Mouse (Mus musculus): ENCODE measurements around the gene Pgbd1. TPM values are rescaled to one million over a fixed set of nuclear protein-coding genes. Genes with fewer than 3 reads are reported as not detected.
A peak's percentile ranks its signal among the peaks of the same experiment; 100 is the strongest.

Pgbd1 gene
- polyA plus RNA-seq, 1 experiment from 2014 or later, result 2.8 TPM

GRCm38 (mm10) chr13:21453042-21453441 is 12.2 kb upstream of the Pgbd1 start:
- Histone ChIP-seq H3K27ac (replicated peaks) (peak overlapping the region; percentile 78), H3K9me3 (no peaks in the 10 kb centered on the region), H3K27me3 (no peaks in the 10 kb centered on the region), H3K4me1 (replicated peaks) (peaks cover 16% of the 10 kb centered on the region), H3K4me3 (peak overlapping the region; percentile 72), H3K4me2 (peak overlapping the region; percentile 63), H3K36me3 (peaks cover 6% of the 10 kb centered on the region; the same call in 1 of the 2 replicates), H3K9ac (peak overlapping the region; percentile 71)
- WGBS, result 4% methylated on average over 13 of the region's 13 CpGs
- 0 out of 2 replicates have a peak, but pooled peaks have one; percentile 17 for ATAC-seq (ENCODE audit: low FRiP score, low read depth)

DNA sequence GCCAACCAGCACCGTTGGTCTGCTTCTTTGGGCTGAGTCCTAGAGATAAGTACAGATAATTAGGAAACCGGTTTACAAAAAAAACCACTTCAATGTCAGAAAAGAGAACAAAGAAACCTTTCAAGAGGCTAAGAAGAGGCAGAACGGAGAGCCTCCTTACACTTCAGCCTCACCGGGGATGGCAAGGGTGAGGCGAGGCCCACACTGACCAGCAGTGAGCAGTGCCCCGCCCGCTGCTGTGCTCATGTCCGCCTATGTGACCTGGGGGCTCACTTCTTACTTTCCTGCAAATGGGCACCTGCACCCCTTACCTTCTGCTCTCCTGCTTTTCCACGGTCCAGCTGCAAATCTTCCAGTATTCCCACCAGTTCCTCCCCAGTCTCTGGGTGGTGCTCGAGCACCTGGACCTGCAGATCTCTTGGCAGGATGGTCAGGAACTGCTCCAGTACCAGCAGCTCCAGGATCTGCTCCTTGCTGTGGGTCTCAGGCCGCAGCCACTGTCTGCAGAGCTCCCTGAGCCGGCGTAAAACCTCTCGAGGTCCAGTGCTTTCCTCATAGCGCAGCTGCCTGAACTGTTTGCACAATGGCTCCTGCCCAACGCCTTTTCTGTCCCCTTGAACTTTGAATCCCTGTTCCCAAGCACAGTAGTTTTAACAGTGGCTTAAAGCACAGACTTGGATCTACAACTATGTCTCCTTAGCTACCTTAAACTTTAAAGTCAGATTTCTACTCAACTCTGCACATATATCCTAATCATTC is 7.2 kb upstream of the Pgbd1 start:
- Histone ChIP-seq H3K27me3 (no peaks in the 10 kb centered on the region), H3K9me3 (no peaks in the 10 kb centered on the region), H3K4me1 (replicated peaks) (peaks cover 13% of the 10 kb centered on the region), H3K4me3 (no peak overlapping the region), H3K4me2 (no peak overlapping the region), H3K27ac (replicated peaks) (no peak overlapping the region), H3K9ac (no peak overlapping the region), H3K36me3 (peaks cover 49% of the 10 kb centered on the region)
- no peak for ATAC-seq (ENCODE audit: low FRiP score, low read depth)
- WGBS, result 84% methylated on average over 16 of the region's 16 CpGs

GRCm38 (mm10) chr13:21446796-21447195 is 5.9 kb upstream of the Pgbd1 start:
- Histone ChIP-seq H3K4me3 (no peak overlapping the region), H3K4me1 (replicated peaks) (peaks cover 2% of the 10 kb centered on the region), H3K36me3 (peaks cover 50% of the 10 kb centered on the region), H3K9ac (no peak overlapping the region), H3K4me2 (no peak overlapping the region), H3K9me3 (no peaks in the 10 kb centered on the region), H3K27ac (replicated peaks) (no peak overlapping the region), H3K27me3 (no peaks in the 10 kb centered on the region)
- WGBS, result 91% methylated on average over 9 of the region's 9 CpGs
- ATAC-seq (ENCODE audit: low FRiP score, low read depth), result no peak

DNA sequence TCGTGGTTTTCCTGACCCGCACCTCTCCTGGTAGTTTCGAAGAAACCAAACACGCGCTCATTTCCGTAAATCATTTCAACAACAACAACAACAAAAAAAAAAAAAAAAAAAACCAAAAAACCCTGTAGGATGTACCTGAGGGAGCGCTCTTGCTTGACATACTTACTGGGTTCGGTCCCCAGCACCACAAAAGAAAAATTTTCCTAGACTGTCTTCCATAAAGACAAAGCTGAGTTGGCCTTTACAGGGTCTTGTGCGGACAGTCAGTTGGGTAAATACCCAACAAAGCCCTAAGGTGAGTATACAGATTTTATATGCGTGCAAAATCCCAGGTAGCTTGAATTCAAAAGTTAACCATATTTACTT is 332 bp upstream of the Pgbd1 start:
- ATAC-seq (ENCODE audit: low FRiP score, low read depth), result peak; percentile 27; the same call in 1 of the 2 replicates
- Histone ChIP-seq H3K4me1 (replicated peaks) (peaks cover 16% of the 10 kb centered on the region), H3K27ac (replicated peaks) (peak overlapping the region; percentile 86), H3K36me3 (peaks cover 30% of the 10 kb centered on the region), H3K9ac (peak overlapping the region; percentile 67), H3K9me3 (no peaks in the 10 kb centered on the region), H3K4me2 (peak overlapping the region; percentile 92), H3K27me3 (no peaks in the 10 kb centered on the region), H3K4me3 (peak overlapping the region; percentile 59)
- 18% methylated on average over 10 of the region's 10 CpGs for WGBS

DNA sequence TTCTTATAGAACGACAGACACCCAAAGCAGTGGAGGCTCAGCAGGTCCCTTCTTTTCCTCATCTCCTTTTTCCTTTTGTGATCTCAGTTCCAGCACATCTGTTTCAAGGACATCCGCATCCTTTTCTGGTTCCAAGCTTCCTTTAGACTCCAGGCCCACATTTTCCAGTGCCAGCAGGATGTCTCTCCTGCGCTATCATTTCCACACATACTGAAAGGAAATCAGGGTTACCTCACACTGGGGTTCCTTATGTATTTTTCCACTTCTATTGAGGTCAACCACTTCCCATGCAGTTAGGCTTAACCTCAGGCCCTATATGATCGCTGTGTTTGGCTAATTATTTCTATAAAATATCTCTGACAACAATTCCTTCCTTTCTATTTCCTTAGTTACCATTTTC is 5.4 kb downstream of the Pgbd1 start:
- no peaks in the 10 kb centered on the region for H3K9me3 ChIP-seq
- no peak overlapping the region for H3K27ac ChIP-seq (replicated peaks)
- no peak for ATAC-seq (ENCODE audit: low FRiP score, low read depth)
- no peak overlapping the region for H3K4me3 ChIP-seq
- H3K4me2 ChIP-seq, result no peak overlapping the region
- no peaks in the 10 kb centered on the region for H3K36me3 ChIP-seq
- no peaks in the 10 kb centered on the region for H3K27me3 ChIP-seq
- peaks cover 8% of the 10 kb centered on the region for H3K4me1 ChIP-seq (replicated peaks)
- H3K9ac ChIP-seq, result no peak overlapping the region
- 86% methylated on average over 4 of the region's 4 CpGs for WGBS

DNA sequence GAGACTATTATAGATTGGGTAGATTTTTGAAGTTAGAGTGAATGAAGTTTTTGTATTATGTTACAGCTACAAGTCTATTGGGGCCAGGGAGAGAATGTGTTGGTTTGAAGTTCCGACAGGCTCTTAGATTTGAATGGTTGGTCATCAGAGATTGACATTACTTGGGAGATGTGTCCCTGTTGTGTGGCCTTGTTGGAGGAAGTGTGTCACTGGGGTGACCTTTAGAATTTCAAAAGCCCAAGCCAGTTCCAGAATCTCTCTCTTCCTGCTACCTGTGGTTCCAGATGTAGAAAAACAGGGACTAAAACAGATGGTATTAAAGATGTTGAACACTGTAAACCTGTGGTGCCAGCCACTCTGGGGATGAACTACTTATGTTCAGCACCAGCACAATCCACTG is 13.2 kb downstream of the Pgbd1 start:
- Histone ChIP-seq H3K9ac (no peak overlapping the region), H3K4me1 (replicated peaks) (no peaks in the 10 kb centered on the region), H3K36me3 (no peaks in the 10 kb centered on the region), H3K4me3 (no peak overlapping the region), H3K27ac (replicated peaks) (no peak overlapping the region), H3K9me3 (no peaks in the 10 kb centered on the region), H3K4me2 (no peak overlapping the region), H3K27me3 (no peaks in the 10 kb centered on the region)
- ATAC-seq (ENCODE audit: low FRiP score, low read depth), result no peak
- WGBS, result 100% methylated on average over 1 of the region's 1 CpGs

DNA sequence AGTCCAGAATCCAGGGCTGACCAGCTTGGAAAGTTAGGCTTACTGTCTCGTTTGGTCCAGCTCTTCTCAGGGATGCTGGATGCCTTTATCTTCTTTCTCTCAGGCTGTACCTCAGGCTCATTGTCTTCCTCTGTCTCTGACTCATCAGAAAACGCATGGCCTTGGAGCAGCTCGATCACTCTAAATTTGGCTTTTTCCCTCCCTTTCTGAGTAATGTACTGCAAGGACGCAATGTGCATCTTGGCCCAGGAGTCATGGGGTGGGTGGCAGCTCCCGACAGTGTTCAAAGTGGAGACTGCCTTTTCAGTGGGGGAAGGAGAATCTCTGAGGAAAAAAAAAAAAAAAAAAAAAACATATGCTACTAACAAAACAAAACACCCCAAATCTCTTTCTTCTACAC is 17.6 kb downstream of the Pgbd1 start:
- Histone ChIP-seq H3K9me3 (no peaks in the 10 kb centered on the region), H3K4me2 (no peak overlapping the region), H3K27ac (replicated peaks) (no peak overlapping the region), H3K27me3 (no peaks in the 10 kb centered on the region), H3K4me1 (replicated peaks) (no peaks in the 10 kb centered on the region), H3K4me3 (no peak overlapping the region), H3K9ac (no peak overlapping the region), H3K36me3 (no peaks in the 10 kb centered on the region)
- 69% methylated on average over 5 of the region's 5 CpGs for WGBS
- ATAC-seq (ENCODE audit: low FRiP score, low read depth), result no peak

DNA sequence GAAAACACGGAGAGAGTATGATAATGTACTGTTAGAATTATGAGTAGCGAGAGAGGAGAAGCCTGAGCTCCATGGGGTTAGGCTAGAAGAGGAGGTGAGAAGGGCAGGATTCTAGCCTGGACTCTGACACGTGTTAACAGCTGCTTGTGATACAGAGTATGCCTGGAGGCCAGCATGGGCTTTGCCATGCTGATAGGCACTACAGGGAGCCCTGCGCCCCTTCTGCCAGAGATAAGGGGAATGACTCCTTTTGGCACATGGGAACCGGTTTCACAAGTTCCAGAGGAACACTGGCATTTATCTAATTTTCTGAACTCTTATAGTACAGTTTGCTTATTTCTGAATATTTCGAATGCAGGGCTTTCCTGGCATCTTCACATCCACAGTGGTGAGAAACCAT is 22.0 kb downstream of the Pgbd1 start:
- Histone ChIP-seq H3K9me3 (no peaks in the 10 kb centered on the region), H3K36me3 (no peaks in the 10 kb centered on the region), H3K4me2 (no peak overlapping the region), H3K27ac (replicated peaks) (no peak overlapping the region), H3K27me3 (no peaks in the 10 kb centered on the region), H3K9ac (no peak overlapping the region), H3K4me1 (replicated peaks) (no peaks in the 10 kb centered on the region), H3K4me3 (no peak overlapping the region)
- ATAC-seq (ENCODE audit: low FRiP score, low read depth), result no peak
- WGBS, result 64% methylated on average over 6 of the region's 6 CpGs

GRCm38 (mm10) chr13:21417298-21418010 is 23.4 kb downstream of the Pgbd1 start:
- H3K9me3 ChIP-seq, result no peaks in the 10 kb centered on the region
- no peak overlapping the region for H3K4me2 ChIP-seq
- WGBS, result 83% methylated on average over 6 of the region's 6 CpGs
- H3K4me3 ChIP-seq, result no peak overlapping the region
- no peak overlapping the region for H3K9ac ChIP-seq
- no peaks in the 10 kb centered on the region for H3K27me3 ChIP-seq
- no peak overlapping the region for H3K27ac ChIP-seq (replicated peaks)
- H3K36me3 ChIP-seq, result no peaks in the 10 kb centered on the region
- H3K4me1 ChIP-seq (replicated peaks), result no peaks in the 10 kb centered on the region
- no peak for ATAC-seq (ENCODE audit: low FRiP score, low read depth)

DNA sequence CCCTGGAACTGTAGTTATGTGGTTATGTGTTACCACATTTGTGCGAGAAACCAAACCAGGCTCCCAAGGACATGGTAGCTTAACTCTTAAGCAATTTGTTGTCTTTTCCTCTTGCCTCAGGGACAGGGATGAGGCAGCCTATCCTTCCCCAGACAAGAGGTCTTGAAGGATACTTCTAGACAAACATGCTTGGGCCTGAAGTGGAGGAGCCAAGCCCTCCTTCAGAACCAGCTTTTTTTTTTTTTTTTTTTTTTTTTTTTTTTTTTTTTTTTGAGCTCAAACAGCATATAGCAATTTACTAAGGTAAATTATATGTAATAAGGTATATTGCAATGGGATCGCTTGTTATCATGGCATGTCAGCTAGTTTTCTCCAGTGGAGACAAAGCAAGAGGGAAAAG is 25.1 kb downstream of the Pgbd1 start:
- Histone ChIP-seq H3K36me3 (no peaks in the 10 kb centered on the region), H3K27me3 (no peaks in the 10 kb centered on the region), H3K4me1 (replicated peaks) (no peaks in the 10 kb centered on the region), H3K9me3 (no peaks in the 10 kb centered on the region), H3K4me3 (no peak overlapping the region), H3K27ac (replicated peaks) (no peak overlapping the region), H3K4me2 (no peak overlapping the region), H3K9ac (no peak overlapping the region)
- ATAC-seq (ENCODE audit: low FRiP score, low read depth), result no peak
- 97% methylated on average over 2 of the region's 2 CpGs for WGBS

- Histone ChIP-seq H3K4me3 (no peak overlapping the region), H3K27me3 (no peaks in the 10 kb centered on the region), H3K4me1 (replicated peaks) (no peaks in the 10 kb centered on the region), H3K9ac (no peak overlapping the region), H3K36me3 (no peaks in the 10 kb centered on the region), H3K4me2 (no peak overlapping the region), H3K27ac (replicated peaks) (no peak overlapping the region), H3K9me3 (no peaks in the 10 kb centered on the region)
- no peak for ATAC-seq (ENCODE audit: low FRiP score, low read depth)
- WGBS, result 79% methylated on average over 4 of the region's 4 CpGs
Measured at GRCm38 (mm10) chr13:21415266-21415665, 25.6 kb downstream of the Pgbd1 start.

- Histone ChIP-seq H3K36me3 (no peaks in the 10 kb centered on the region), H3K9ac (no peak overlapping the region), H3K27ac (replicated peaks) (no peak overlapping the region), H3K9me3 (no peaks in the 10 kb centered on the region), H3K4me2 (no peak overlapping the region), H3K4me3 (no peak overlapping the region), H3K27me3 (no peaks in the 10 kb centered on the region), H3K4me1 (replicated peaks) (no peaks in the 10 kb centered on the region)
- no peak for ATAC-seq (ENCODE audit: low FRiP score, low read depth)
- WGBS, result 73% methylated on average over 14 of the region's 15 CpGs
Measured at GRCm38 (mm10) chr13:21414231-21415212, 26.3 kb downstream of the Pgbd1 start.
